Mouse (Mus musculus) spleen, adult 2 months (tissue): Measurements from ENCODE around the gene Wiz.

Experiments
- CTCF ChIP-seq: fragments of 200-500 bp; IDR thresholded peaks from 2 replicates; pipeline ENCODE4 v1.5.1; 2011; ENCODE audit warnings: mild to moderate bottlenecking, inconsistent platforms; ENCODE audit not compliant: insufficient read depth, insufficient read length, insufficient replicate concordance; ENCODE audit errors: extremely low read depth
- POLR2A ChIP-seq: fragments of 200-500 bp; IDR thresholded peaks from 2 replicates; pipeline ENCODE4 v1.6.1; 2011; ENCODE audit warnings: low read depth, low read length, inconsistent platforms

GRCm38 (mm10) chr17:32340110-32340509, 49.1 kb downstream of the Wiz start:
- no peak for TF ChIP-seq POLR2A
- no peak for TF ChIP-seq CTCF
